7 mouse cellular contexts compared by ENCODE assay signal in the genomic region with DNA sequence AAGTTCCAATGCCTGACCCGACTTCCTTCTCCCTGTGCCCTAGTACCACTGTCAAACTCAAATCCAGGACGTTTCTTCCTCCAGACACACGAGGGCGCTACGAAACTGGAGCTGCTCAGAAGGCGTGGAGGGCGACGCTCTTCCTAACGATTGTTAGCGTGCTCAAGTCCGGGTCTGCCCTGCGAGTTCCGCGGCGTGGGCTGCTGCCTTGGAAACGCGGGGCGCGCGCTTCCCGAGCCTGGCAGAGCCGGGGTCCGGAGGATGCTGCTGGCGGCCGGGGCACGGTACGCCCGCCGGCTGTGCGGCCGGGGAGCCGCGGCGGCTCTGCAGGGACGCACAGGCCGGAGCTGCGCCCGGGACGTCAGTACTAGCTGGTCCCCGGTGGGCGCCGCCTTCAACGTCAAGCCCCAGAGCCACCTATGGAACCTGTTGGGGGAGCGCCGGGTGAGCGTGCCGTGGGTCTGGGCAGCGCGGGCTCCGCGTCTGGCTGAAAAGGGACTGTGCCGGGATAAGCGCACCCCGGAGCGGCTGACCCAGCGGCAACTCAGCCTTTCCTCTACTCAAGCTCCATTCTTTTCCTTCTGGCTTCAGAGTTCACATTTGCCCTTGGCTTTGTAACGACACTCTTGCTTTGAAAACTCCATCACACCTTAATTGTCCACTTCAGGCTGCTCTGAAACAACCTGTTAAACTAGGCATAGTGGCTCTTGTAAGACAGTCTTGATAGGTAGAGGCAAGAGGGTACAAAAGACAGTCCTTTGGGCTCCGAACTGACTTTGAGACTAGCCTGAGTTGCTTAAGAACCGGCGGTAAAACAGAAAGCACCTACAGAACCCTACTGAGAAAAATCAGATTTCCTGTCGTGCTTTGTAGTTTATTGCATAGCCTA. TPM values are rescaled to one million over a fixed set of nuclear protein-coding genes. Genes with fewer than 3 reads are reported as not detected.
DNase-seq lines count a peak whose midpoint lies in the region; ATAC-seq lines count a peak whose summit lies in the region.

A gene (plus strand): TSS at position 147 of the 889 bp plus-strand sequence.

- no peaks in the 10 kb centered on the region for H3K9me3 ChIP-seq in intestine, embryonic 15.5 days
- H3K9me3 ChIP-seq in midbrain, embryonic 10.5 days (replicated peaks), result no peaks in the 10 kb centered on the region

- intact Hi-C loops in gastrocnemius, postnatal 36 days (cut with DNase I), result no loop called here
- intact Hi-C loops in left cerebral cortex, postnatal 25 days (cut with DNase I), result no loop called here

- no peaks in the 10 kb centered on the region for H3K27me3 ChIP-seq in intestine, embryonic 15.5 days (replicated peaks)
- H3K27me3 ChIP-seq in midbrain, embryonic 10.5 days (ENCODE audit: low read depth, poor library complexity, severe bottlenecking), result peaks cover 6% of the 10 kb centered on the region

- H3K27ac ChIP-seq in intestine, embryonic 15.5 days, result 0 out of 2 replicates have a peak within 1 kb of the TSS, but pooled peaks have one; percentile 32
- H3K27ac ChIP-seq in midbrain, embryonic 10.5 days (replicated peaks), result peak within 1 kb of the TSS; percentile 90

- H3K4me1 ChIP-seq in intestine, embryonic 15.5 days (replicated peaks), result no peaks in the 10 kb centered on the region
- peaks cover 13% of the 10 kb centered on the region for H3K4me1 ChIP-seq in midbrain, embryonic 10.5 days

- WGBS in intestine, embryonic 15.5 days, result under 1% methylated on average over 61 of the region's 61 CpGs
- WGBS in midbrain, embryonic 10.5 days, result 1% methylated on average over 61 of the region's 61 CpGs

- DNase-seq in adrenal gland, adult 2 months, result peak; percentile 90
- DNase-seq in embryo, embryonic 11.5 days (ENCODE audit: low read depth, low spot score), result peak; percentile 89
- DNase-seq in gastrocnemius, postnatal 36 days, result peak; percentile 67 to 72
- DNase-seq in left cerebral cortex, postnatal 25 days (ENCODE audit: low spot score in 2 of 2), result peak; percentile 87 to 89
- peak; percentile 87 for DNase-seq in midbrain, embryonic 10.5 days (ENCODE audit: low spot score)
- peak; percentile 80 for DNase-seq in right cerebral cortex, postnatal 4 days

- H3K4me2 ChIP-seq in intestine, embryonic 15.5 days (replicated peaks), result peak within 1 kb of the TSS; percentile 77

- ATAC-seq in intestine, embryonic 15.5 days, result peak; percentile 96

- no peaks in the 10 kb centered on the region for H3K36me3 ChIP-seq in intestine, embryonic 15.5 days
- peaks cover 24% of the 10 kb centered on the region for H3K36me3 ChIP-seq in midbrain, embryonic 10.5 days

- H3K4me3 ChIP-seq in intestine, embryonic 15.5 days (replicated peaks), result peak within 1 kb of the TSS; percentile 90
- H3K4me3 ChIP-seq in midbrain, embryonic 10.5 days, result peak within 1 kb of the TSS; percentile 93

- peak within 1 kb of the TSS; percentile 76 for H3K9ac ChIP-seq in intestine, embryonic 15.5 days

RNA-seq across cellular contexts. Expression of the gene that starts here (rescaled TPM):
- total RNA-seq in adrenal gland, adult 2 months (2021), result 10 to 100 TPM; 41.4 to 44.4 TPM
- polyA plus RNA-seq in adrenal gland, adult 2 months (2012; rRNA removed), result 20.0 and 28.9 TPM in 2 replicates
- 10 to 100 TPM; 32.4 to 33.4 TPM for total RNA-seq in gastrocnemius, postnatal 36 days (2021)
- 20.5 and 22.1 TPM in 2 replicates for polyA plus RNA-seq in intestine, embryonic 15.5 days (2015; fragmentation: Nextera tagmentation; extraction: Ambion mirVana)
- total RNA-seq in left cerebral cortex, postnatal 25 days (2021), result 10 to 100 TPM; 24.7 to 25.7 TPM
- 21.9 and 25.4 TPM in 2 replicates for polyA plus RNA-seq in midbrain, embryonic 10.5 days (2016; fragmentation: Nextera tagmentation; extraction: Ambion mirVana)

Comparison
In these comparisons a context has a peak if more than half of its experiments do, and no peak if none do; other contexts are left out.
1. Peak in every context shown above with its lines: DNase-seq, ATAC-seq, H3K4me3 ChIP-seq and H3K27ac ChIP-seq.